Mouse (Mus musculus): ENCODE data around the gene Ddx24. TPM values are rescaled to one million over a fixed set of nuclear protein-coding genes. Genes with fewer than 3 reads are reported as not detected.
"Not testable (repeated sequence)": the region's sequence is repeated elsewhere in the genome, so short reads cannot be mapped to it uniquely, and the experiment has no call there.

The Ddx24 gene
- polyA plus RNA-seq (2015; fragmentation: Nextera tagmentation; extraction: Ambion mirVana), result 149 and 175 TPM in 2 replicates

DNA sequence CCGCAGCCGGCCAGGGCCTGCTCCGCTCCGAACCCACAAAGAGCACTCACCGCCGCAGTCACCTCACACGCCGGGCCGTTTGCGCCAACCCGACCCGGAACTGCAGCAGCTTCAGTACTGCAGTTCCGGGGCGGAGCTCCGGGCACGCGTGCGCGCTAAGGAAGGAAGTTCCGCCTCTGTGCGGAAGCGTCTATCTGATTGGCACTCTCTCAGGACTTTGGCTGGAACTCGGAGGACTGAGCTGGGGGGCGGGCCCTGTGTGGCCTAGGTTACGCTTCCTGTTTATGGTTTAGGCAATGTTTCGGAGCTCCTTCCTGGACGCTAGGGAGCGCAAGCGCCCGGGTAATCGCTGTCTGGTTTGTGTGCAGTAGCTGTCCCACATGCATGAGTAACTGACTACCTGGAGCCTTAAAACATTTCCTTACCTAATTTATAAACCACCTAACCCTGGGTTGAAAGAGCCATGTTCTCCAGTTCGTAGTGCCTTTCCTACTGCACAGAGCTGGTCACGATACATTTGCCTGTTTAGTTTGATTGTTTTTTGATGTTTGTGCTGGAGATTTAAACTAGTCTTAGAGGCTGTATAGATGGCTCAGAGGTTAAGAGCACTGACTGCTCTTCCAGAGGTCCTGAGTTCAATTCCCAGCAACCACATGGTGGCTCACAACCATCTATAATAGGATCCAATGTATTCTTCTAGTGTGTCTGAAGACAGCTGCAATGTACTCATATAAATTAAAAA, at the start of gene Ddx24:
TSS of gene Ddx24 (minus strand) at position 102 of the 742 bp plus-strand sequence.
- no peaks in the 10 kb centered on the region for H3K27me3 ChIP-seq
- H3K4me2 ChIP-seq, result peak within 1 kb of the TSS; percentile 96
- peak within 1 kb of the TSS; percentile 92 for H3K4me3 ChIP-seq
- peaks cover 38% of the 10 kb centered on the region for H3K4me1 ChIP-seq
- no peak within 1 kb of the TSS; the same call in 1 of the 2 replicates for H3K27ac ChIP-seq
- no peaks in the 10 kb centered on the region; the same call in 1 of the 2 replicates for H3K9me3 ChIP-seq (replicated peaks)
- ATAC-seq, result peak; percentile 100
- peaks cover 16% of the 10 kb centered on the region for H3K36me3 ChIP-seq (ENCODE audit: poor library complexity, severe bottlenecking)
- peak within 1 kb of the TSS; percentile 85 for H3K9ac ChIP-seq
- 2% methylated on average over 33 of the region's 33 CpGs for WGBS

DNA sequence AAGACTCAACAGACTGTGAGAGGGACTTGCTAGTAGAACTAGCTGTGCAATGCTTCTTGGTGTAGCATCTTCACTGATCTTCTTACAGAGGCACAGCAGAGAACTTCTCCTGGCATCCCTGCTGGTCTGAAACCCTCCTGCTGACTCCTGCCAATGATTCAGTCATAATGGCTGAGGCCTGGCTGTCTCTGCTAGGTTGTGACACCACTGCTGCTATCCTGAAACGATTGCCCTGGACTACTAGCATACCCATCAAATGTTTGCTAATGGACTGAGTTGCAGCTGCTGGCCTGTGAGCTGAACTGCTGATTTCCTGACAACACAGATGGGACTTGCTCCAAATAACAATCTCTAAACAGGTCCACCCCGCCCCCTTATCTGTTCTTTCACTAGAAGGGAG, 48.9 kb upstream of the Ddx24 start:
- ATAC-seq, result no peak
- Histone ChIP-seq H3K27me3 (no peaks in the 10 kb centered on the region), H3K4me3 (no peak overlapping the region), H3K4me1 (no peaks in the 10 kb centered on the region), H3K27ac (no peak overlapping the region), H3K9ac (no peak overlapping the region), H3K36me3 (ENCODE audit: poor library complexity, severe bottlenecking) (no peaks in the 10 kb centered on the region), H3K4me2 (no peak overlapping the region), H3K9me3 (replicated peaks) (no peaks in the 10 kb centered on the region)
- 48% methylated on average over 2 of the region's 2 CpGs for WGBS

DNA sequence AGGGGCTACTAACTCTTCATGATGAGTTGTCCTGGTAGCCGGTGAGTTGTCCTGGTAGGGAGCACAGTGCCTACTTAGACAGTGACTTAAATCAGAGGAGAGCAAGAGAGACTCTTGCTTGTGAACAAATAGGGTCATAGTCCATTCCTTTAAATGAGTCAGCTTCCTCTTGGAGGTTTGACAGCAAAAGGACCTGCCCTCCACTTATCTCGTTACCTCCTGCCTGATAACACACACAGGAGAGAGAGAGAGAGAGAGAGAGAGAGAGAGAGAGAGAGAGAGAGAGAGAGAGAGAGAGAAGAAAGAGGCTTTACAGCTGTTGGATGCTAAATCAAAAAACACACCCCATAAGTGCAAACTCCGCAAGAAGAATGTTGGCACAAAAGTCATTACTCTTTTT, 31.5 kb upstream of the Ddx24 start, which contains the start of gene Ifi27l2b:
TSS of gene Ifi27l2b (minus strand) at position 84 of the 400 bp plus-strand sequence.
- H3K36me3 ChIP-seq (ENCODE audit: poor library complexity, severe bottlenecking), result no peaks in the 10 kb centered on the region
- ATAC-seq, result no peak
- no peak within 1 kb of the TSS for H3K4me2 ChIP-seq
- no peaks in the 10 kb centered on the region for H3K9me3 ChIP-seq (replicated peaks)
- H3K27ac ChIP-seq, result no peak within 1 kb of the TSS
- H3K27me3 ChIP-seq, result no peaks in the 10 kb centered on the region
- H3K9ac ChIP-seq, result no peak within 1 kb of the TSS
- H3K4me1 ChIP-seq, result no peaks in the 10 kb centered on the region
- WGBS, result 66% methylated on average over 3 of the region's 3 CpGs
- H3K4me3 ChIP-seq, result no peak within 1 kb of the TSS

DNA sequence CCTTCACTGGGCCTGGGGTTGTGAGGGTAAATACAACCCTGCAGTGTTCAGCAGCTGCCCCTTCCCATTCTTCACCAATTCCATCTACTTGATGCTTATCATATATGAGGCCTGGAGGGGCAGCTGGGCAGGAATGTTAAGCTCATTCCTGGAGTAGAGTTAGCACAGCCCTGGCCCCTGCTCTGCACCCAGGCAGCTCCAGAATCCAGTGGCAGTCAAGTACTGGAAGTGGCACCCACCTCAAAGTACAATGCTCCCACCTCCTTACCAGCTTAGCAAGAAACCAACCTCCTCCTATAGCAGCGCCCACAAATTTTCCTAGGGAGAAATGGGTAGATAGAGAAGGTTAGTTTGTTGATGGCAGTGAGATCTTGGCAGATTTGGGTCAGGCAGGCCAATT, 31.1 kb upstream of the Ddx24 start:
- not testable (repeated sequence) for H3K4me2 ChIP-seq; H3K36me3 ChIP-seq (ENCODE audit: poor library complexity, severe bottlenecking); H3K27me3 ChIP-seq; H3K9ac ChIP-seq; H3K4me1 ChIP-seq; ATAC-seq; H3K27ac ChIP-seq; H3K4me3 ChIP-seq; H3K9me3 ChIP-seq (replicated peaks)
- whole genome bisulfite sequencing, result no CpG with 5 or more reads among the region's 1 CpGs

DNA sequence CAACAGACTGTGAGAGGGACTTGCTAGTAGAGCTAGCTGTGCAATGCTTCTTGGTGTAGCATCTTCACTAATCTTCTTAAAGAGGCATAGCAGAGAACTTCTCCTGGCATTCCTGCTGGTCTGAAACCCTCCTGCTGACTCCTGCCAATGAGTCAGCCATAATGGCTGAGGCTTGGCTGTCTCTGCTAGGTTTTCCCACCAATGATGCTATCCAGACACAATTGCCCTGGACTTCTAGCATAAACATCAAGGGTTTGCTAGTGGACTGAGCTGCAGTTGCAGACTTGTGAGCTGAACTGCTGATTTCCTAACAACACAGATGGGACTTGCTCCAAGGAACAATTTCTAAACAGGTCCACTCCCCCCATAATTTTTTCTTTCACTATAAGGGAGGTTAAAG, 27.7 kb upstream of the Ddx24 start:
- no peak for ATAC-seq
- no peak overlapping the region for H3K9ac ChIP-seq
- no peaks in the 10 kb centered on the region for H3K36me3 ChIP-seq (ENCODE audit: poor library complexity, severe bottlenecking)
- no peak overlapping the region for H3K4me3 ChIP-seq
- H3K27me3 ChIP-seq, result no peaks in the 10 kb centered on the region
- no peaks in the 10 kb centered on the region for H3K4me1 ChIP-seq
- no peak overlapping the region for H3K4me2 ChIP-seq
- no peak overlapping the region for H3K27ac ChIP-seq
- no peaks in the 10 kb centered on the region for H3K9me3 ChIP-seq (replicated peaks)

DNA sequence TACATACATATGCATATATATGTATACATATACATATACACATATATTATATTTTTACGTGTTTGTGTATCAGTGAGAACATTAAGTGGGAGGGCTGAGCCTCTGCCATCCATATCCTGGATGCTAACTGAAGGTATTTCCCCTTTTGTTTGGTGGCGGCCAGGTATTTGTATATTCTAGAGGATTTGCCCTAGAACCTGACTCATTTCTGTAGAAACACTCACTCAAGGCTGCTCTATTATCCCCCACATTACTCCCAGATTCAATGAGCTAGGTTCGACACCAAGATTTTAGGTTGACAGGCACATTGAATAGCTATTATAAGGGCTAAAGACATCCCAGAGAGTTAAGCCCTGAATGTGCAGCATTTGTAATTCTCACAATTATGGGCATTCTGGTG, 19.4 kb upstream of the Ddx24 start:
- Histone ChIP-seq H3K9ac (no peak overlapping the region), H3K27ac (no peak overlapping the region), H3K4me3 (no peak overlapping the region), H3K4me2 (no peak overlapping the region), H3K27me3 (no peaks in the 10 kb centered on the region), H3K9me3 (replicated peaks) (no peaks in the 10 kb centered on the region), H3K36me3 (ENCODE audit: poor library complexity, severe bottlenecking) (no peaks in the 10 kb centered on the region), H3K4me1 (no peaks in the 10 kb centered on the region)
- WGBS, result 67% methylated on average over 3 of the region's 3 CpGs
- ATAC-seq, result no peak

DNA sequence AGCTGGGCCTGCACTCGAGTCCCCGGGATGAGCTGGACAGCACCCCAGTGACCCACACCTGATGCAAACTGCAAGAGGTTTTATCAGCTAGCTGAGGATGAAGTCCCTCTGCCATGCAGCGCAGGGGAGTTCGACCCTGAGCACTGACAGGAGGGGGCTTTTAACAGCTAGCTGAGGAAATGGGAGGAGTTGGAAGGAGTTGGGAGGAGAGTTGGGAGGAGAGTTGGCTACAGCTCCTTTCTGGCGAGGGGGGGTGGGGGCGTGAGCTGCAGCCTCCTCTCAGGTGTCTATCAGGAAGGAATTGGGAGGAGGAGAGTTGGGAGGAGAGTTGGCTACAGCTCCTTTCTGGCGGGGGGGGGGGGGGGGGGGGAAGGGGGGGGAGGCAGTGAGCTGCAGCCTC, 18.6 kb upstream of the Ddx24 start:
- WGBS, result 50% methylated on average over 6 of the region's 7 CpGs
- not testable (repeated sequence) for ATAC-seq; H3K27me3 ChIP-seq; H3K27ac ChIP-seq; H3K9me3 ChIP-seq (replicated peaks); H3K4me3 ChIP-seq; H3K9ac ChIP-seq; H3K4me1 ChIP-seq; H3K36me3 ChIP-seq (ENCODE audit: poor library complexity, severe bottlenecking); H3K4me2 ChIP-seq

DNA sequence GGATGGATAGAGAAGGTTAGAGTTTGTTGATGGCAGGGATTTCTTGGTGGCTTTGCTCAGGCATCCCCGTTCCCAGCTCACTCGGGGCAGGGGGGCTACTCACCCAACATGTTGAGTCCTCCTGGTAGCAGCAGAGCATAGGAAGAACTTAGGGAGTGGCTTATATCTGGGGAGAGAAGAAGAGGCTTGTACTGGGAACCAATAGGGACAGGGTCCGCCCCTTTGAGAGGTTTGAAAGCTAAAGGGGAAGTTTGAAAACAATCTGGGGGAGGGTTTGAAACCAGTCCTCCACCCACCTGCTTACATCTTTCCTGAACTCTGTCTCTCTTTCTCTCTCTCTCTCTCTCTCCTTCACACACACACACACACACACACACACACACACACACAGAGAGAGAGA, 17.9 kb upstream of the Ddx24 start, which contains the start of gene Ifi27l2a:
TSS of gene Ifi27l2a (minus strand) at position 157 of the 400 bp plus-strand sequence.
- no peak within 1 kb of the TSS for H3K4me3 ChIP-seq
- H3K9ac ChIP-seq, result no peak within 1 kb of the TSS
- no peak within 1 kb of the TSS for H3K4me2 ChIP-seq
- no peaks in the 10 kb centered on the region for H3K9me3 ChIP-seq (replicated peaks)
- no peak for ATAC-seq
- H3K27ac ChIP-seq, result no peak within 1 kb of the TSS
- no peaks in the 10 kb centered on the region for H3K4me1 ChIP-seq
- no peaks in the 10 kb centered on the region for H3K27me3 ChIP-seq
- H3K36me3 ChIP-seq (ENCODE audit: poor library complexity, severe bottlenecking), result no peaks in the 10 kb centered on the region
- 62% methylated on average over 3 of the region's 3 CpGs for WGBS

DNA sequence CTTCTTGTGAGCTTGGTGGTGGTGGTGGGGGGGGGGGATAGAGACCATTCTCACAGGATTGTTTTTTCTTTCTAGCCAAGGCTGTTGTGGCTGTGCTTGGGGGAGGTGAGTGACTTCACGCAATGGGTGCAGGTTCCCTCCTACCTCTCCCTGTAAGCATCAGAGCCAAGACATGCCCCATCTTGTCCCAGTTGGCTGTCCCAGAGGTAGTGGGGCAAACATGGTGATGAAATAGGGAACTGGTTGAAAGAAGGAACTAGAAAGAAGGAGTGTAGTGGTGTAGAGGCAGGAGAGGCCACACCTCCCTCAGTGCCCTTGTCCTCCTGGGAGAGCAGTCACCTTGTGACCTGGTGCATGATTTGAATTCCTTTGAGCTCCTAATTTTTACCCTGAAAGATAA, 12.0 kb upstream of the Ddx24 start:
- Histone ChIP-seq H3K36me3 (ENCODE audit: poor library complexity, severe bottlenecking) (no peaks in the 10 kb centered on the region), H3K4me2 (no peak overlapping the region), H3K9me3 (replicated peaks) (no peaks in the 10 kb centered on the region), H3K27me3 (no peaks in the 10 kb centered on the region), H3K27ac (no peak overlapping the region), H3K4me1 (no peaks in the 10 kb centered on the region), H3K9ac (no peak overlapping the region), H3K4me3 (no peak overlapping the region)
- WGBS, result 94% methylated on average over 1 of the region's 1 CpGs
- no peak for ATAC-seq

DNA sequence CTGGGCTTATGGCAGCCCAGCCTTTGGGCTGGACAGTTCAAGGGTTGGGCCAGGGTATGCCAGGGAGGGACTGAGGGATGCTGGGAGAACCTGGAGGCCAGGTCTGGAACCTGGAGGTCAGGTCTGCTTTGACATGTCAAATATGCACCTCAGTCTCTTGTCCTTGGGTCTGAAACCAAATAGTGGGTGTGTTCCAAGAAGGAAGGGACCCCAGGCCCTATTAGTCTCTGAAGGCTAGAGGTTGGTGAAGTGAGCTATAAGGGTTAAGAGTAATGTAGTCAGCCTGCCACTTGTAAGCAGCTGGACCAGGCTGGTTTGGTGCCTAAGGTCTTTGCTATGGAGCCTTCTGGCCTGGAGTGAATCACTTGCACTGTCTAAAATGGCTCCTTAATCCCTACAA, 9.2 kb upstream of the Ddx24 start:
- H3K27ac ChIP-seq, result no peak overlapping the region
- no peak for ATAC-seq
- no peaks in the 10 kb centered on the region for H3K4me1 ChIP-seq
- H3K36me3 ChIP-seq (ENCODE audit: poor library complexity, severe bottlenecking), result no peaks in the 10 kb centered on the region
- no peaks in the 10 kb centered on the region for H3K27me3 ChIP-seq
- no peak overlapping the region for H3K9ac ChIP-seq
- no peak overlapping the region for H3K4me3 ChIP-seq
- H3K4me2 ChIP-seq, result no peak overlapping the region
- no peaks in the 10 kb centered on the region for H3K9me3 ChIP-seq (replicated peaks)

DNA sequence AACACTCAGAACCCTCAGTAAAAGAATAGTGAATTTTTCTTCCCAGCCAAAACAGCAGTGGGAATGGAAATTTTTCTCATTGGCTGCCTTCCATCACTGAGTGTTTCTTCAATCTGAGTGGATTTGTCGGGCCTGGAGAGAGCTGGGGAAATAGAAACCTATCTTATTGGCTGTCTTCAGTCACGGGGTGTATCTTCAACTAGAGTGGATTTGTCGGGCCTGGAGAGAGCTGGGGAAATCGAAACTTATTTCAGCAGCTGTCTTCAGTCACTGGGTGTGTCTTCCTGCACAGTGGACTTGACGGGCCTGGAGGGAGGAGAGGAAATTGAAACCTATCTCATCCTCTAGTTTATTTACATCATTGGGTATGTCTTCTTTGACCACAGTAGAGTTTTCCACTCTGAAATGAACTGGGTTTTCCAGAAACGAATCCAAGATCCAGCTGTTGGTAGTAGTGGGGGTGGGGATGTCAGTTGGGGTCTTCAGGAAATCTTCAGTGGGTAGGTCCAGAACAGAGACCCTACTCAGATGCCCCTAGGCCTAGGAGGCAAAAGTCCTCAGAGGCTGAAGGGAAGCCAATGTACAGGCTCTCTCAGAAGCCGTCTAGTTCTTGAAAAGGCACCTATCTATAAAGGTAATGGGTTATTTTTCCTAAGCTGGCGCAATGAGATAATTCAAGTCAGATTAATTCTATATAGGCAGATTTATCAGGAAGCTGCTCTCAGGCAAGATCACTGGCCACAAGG, 8.5 kb upstream of the Ddx24 start, which contains the start of gene Ifi27:
TSS of gene Ifi27 (plus strand) at position 226 of the 746 bp plus-strand sequence.
- Histone ChIP-seq H3K36me3 (ENCODE audit: poor library complexity, severe bottlenecking) (no peaks in the 10 kb centered on the region), H3K27me3 (no peaks in the 10 kb centered on the region), H3K9me3 (replicated peaks) (no peaks in the 10 kb centered on the region), H3K4me2 (no peak within 1 kb of the TSS), H3K4me3 (no peak within 1 kb of the TSS), H3K27ac (no peak within 1 kb of the TSS), H3K9ac (no peak within 1 kb of the TSS), H3K4me1 (no peaks in the 10 kb centered on the region)
- no peak for ATAC-seq
- 75% methylated on average over 8 of the region's 8 CpGs for WGBS

DNA sequence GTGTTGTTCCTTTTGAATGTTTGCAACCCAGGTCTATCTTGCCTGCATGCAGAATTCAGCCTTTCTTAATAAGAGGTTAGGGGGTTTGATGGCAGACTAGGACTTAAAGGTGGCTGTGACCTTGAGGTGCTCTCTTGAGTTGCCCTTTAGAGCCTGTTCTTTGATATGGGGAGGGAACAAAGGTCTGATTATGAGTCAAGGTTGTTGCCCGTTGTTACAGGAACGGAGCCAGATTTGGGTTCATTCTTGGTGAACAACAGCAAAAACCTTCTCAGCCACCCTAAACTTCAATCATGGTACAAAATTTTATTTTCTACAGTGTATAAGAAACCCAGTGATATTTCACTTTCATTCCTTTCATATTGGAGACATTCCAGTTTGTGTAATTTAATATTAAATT, 7.8 kb upstream of the Ddx24 start:
- no peaks in the 10 kb centered on the region for H3K9me3 ChIP-seq (replicated peaks)
- 87% methylated on average over 2 of the region's 2 CpGs for WGBS

More for the DNA sequence above, 7.8 kb upstream of the Ddx24 start:
- H3K4me1 ChIP-seq, result no peaks in the 10 kb centered on the region
- H3K9ac ChIP-seq, result no peak overlapping the region
- H3K4me3 ChIP-seq, result no peak overlapping the region
- no peak overlapping the region for H3K4me2 ChIP-seq
- ATAC-seq, result no peak
- H3K27ac ChIP-seq, result no peak overlapping the region
- no peaks in the 10 kb centered on the region for H3K36me3 ChIP-seq (ENCODE audit: poor library complexity, severe bottlenecking)
- no peaks in the 10 kb centered on the region for H3K27me3 ChIP-seq

Data from forebrain, embryonic 13.5 days (tissue).